Mouse (Mus musculus): ENCODE measurements at regions not wholly inside any gene's neighbourhood (a gene's known extent, or its start where the extent isn't known, plus 50 kb on each side); places are given as distances from the start of the nearest gene placed in this dataset.

GRCm38 (mm10) chr10:44598615-44599014 is 70.3 kb upstream of the Prdm1 start:
- in situ Hi-C loops (cut with MboI, MseI) = no loop called here

GRCm38 (mm10) chr10:44595932-44596331 is 67.6 kb upstream of the Prdm1 start:
- in situ Hi-C loops (cut with MboI, MseI) = no loop called here

- in situ Hi-C loops (cut with MboI, MseI) = loop anchor here in 1 of 2 experiments (5.0 kb wide), 1 partner anchor 47 kb away; no protein-coding TSS in a partner anchor
Observed at GRCm38 (mm10) chr10:44589842-44590241, 61.5 kb upstream of the Prdm1 start.

GRCm38 (mm10) chr10:44589352-44589751 is 61.1 kb upstream of the Prdm1 start:
- in situ Hi-C loops (cut with MboI, MseI) = loop anchor here in 1 of 2 experiments (5.0 kb wide), 1 partner anchor 48 kb away; no protein-coding TSS in a partner anchor

DNA sequence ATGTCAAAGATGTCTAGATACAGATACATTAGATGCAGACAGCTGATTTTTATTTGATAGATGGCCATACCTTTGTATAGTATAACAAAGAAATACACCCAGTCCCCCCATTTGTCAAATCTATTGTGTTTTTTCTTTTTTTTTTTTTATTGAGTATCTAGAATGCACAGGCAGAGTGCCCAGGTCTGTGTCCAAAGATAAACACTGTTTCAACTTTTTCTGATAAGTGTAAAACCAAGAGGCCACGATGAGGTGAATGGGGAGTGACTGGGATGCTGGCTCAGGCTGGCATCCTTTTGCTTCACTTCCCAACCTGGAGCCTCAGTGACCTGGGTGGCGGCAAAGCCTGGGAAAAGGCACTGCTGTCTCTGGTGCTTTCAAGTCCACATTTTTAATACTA is 54.4 kb upstream of the Prdm1 start:
- in situ Hi-C loops (cut with MboI, MseI) = no loop called here
